Mouse (Mus musculus) brain, adult 2 months (tissue): ENCODE measurements around the gene Ncoa1.
"Not testable (repeated sequence)": the region's sequence is repeated elsewhere in the genome, so short reads cannot be mapped to it uniquely, and the experiment has no call there.

ENCODE experiments used
- DNase-seq: peaks from one replicate; pipeline ENCODE4 v3.0.0; 2011; ENCODE audit warnings: low read depth, low spot score

Ncoa1 gene

GRCm38 (mm10) chr12:4396221-4396620 is 80.8 kb downstream of the Ncoa1 start:
- DNase-seq = peak; percentile 41

- peak; percentile 43 for DNase-seq
These were observed 84.4 kb downstream of the Ncoa1 start for GRCm38 (mm10) chr12:4392590-4392989.

GRCm38 (mm10) chr12:4392074-4392473 is 84.9 kb downstream of the Ncoa1 start:
- DNase-seq = no peak

GRCm38 (mm10) chr12:4391256-4391655 is 85.7 kb downstream of the Ncoa1 start:
- DNase-seq = no peak

GRCm38 (mm10) chr12:4390721-4391120 is 86.3 kb downstream of the Ncoa1 start:
- no peak for DNase-seq

- DNase-seq = no peak
These were observed 90.8 kb downstream of the Ncoa1 start for GRCm38 (mm10) chr12:4386077-4386719.

- DNase-seq = no peak
These were observed 93.9 kb downstream of the Ncoa1 start for GRCm38 (mm10) chr12:4383061-4383460.

- DNase-seq = no peak
These were observed 97.6 kb downstream of the Ncoa1 start for GRCm38 (mm10) chr12:4379298-4379957.

GRCm38 (mm10) chr12:4376475-4376874 is 100.5 kb downstream of the Ncoa1 start:
- DNase-seq = peak; percentile 79

GRCm38 (mm10) chr12:4374816-4375493 is 102.0 kb downstream of the Ncoa1 start:
- no peak for DNase-seq

GRCm38 (mm10) chr12:4371406-4371805 is 105.6 kb downstream of the Ncoa1 start:
- peak; percentile 60 for DNase-seq

GRCm38 (mm10) chr12:4365951-4366350 is 111.0 kb downstream of the Ncoa1 start:
- DNase-seq = no peak

- DNase-seq = no peak
These were observed 117.5 kb downstream of the Ncoa1 start for GRCm38 (mm10) chr12:4359475-4359874.

- not testable (repeated sequence) for DNase-seq
These were observed 118.3 kb downstream of the Ncoa1 start for GRCm38 (mm10) chr12:4358653-4359052.

- no peak for DNase-seq
These were observed 118.9 kb downstream of the Ncoa1 start for GRCm38 (mm10) chr12:4358100-4358499.

- DNase-seq = no peak
These were observed 120.0 kb downstream of the Ncoa1 start for GRCm38 (mm10) chr12:4356834-4357445.

GRCm38 (mm10) chr12:4355019-4355730 is 121.8 kb downstream of the Ncoa1 start:
- no peak for DNase-seq

GRCm38 (mm10) chr12:4343216-4343615 is 133.8 kb downstream of the Ncoa1 start:
- no peak for DNase-seq

- DNase-seq = peak; percentile 46
These were observed 134.9 kb downstream of the Ncoa1 start for GRCm38 (mm10) chr12:4342087-4342486.

- DNase-seq = no peak
These were observed 136.6 kb downstream of the Ncoa1 start for GRCm38 (mm10) chr12:4340325-4340924.

- no peak for DNase-seq
These were observed 153.4 kb downstream of the Ncoa1 start for GRCm38 (mm10) chr12:4323604-4324003.
